Mouse (Mus musculus) skeletal muscle tissue, adult 2 months (tissue): ENCODE data around the gene Mcee.

Experiments
- DNase-seq: peaks from one replicate; pipeline ENCODE4 v3.0.0-alpha.2; 2012; ENCODE audit warnings: low read depth, low spot score

Gene Mcee

DNA sequence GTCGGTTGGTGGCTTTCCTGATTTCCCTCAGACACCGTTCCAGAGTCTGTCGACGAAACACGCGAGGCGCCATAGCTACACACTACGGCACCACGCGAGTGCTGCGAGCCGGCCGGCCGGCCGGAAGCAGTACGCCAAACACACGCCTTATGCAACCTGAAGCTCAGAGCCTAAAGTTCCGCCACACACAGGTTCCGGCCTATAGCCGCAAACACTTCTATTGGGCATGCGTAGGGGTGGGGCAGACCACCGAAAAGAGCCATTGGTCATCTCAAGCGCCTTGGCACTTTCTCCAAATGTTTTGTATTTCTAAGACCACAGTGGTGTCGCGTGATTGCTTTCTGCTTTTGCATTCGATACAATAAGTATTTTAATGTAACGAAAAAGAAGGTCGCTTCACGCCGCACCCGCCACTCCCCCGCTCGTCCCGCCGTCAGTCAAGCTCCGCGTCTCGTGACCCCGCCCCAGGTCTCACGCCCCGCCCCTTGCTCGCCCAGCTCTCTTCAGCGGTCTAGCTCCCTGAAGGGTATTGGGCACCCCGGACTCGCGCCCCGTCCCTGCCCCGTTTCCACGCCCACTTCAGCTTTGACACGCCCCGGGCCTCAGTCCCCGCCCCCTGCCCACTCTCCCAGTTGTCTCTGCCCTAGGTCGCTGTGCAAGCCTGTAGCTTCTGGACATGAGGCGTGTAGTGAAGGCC, at the start of gene Mcee, which contains the start of gene Mphosph10:
Gene Mcee (plus strand): TSS at position 486 of the 697 bp plus-strand sequence.
Gene Mphosph10 (minus strand): TSS at position 147 of the 697 bp plus-strand sequence.
- peak; percentile 94 for DNase-seq

GRCm38 (mm10) chr7:64347813-64348212, 44.6 kb upstream of the Mcee start:
- DNase-seq = no peak

DNA sequence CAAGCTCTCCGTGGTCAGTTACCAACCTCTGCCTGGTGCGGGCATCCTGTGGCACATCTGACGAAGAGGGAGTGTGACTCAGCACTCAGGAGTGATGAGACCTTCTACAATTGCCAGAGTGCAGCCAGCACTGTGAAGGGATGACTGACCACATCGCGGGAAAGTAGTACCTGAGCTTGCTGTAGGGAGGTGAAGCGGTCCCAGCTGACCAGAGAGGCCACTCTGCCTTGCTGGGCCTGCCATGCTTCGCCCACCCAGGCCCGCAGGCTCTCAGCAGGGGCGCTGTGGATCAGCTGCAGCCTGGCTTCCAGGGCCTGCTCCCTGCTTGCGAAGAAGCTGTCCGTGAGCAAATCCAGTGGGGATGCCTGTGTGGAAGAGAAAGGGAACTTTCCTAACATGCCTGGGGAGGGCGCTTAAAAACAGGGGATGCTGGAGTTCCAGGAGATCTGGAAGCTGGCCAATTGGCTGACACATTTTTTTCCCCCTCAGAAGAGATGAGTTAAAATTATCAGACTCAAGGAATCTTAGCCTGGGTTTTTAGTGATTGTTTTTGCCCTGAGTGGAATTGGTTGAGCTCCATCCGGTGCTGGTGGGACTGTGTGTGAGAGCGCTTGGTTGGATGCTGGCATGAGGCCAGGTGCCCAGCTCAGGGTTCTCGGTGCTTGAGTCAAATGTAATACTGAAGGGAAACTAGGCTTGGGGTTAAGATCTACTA, 43.1 kb upstream of the Mcee start:
- DNase-seq = no peak

DNA sequence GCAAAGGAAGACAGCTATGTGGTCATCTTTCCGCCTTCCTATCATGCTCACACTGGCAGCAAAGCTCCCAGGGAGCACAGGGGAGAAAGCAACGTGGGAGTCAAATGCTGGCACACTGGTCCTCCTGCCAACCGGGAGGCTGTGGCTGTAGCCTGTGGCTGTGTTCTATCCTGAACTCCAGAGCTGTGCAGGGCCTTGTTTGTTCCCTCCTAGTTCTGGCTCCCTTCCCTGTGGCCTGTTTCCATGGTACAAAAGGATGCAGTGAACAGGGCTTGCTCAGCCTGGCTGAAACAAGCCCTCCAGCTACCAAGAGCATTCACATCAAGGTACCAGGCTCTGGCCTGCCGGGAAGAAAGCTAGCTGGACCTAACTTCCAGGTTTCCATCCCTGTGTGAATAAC, 41.3 kb upstream of the Mcee start:
- DNase-seq = no peak

DNA sequence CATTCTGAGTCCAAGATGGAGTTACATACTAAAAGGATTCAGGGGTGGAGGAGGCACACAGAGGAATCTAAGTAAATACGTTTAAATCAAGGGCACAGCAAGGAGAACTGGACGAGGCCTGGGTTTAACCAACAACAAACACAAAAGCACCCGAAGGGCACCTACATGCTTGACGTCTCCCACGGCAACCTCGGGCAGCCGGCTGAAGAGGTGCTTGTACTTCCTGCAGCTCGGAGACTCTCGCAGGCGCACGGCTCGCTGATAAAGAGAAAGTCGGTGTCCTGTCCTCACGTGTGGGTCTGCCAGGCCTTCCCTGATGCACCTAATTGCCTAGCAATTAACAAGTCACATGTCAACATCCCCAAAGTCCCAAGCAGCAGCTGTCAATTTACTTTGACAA, 38.2 kb upstream of the Mcee start:
- DNase-seq = no peak

DNA sequence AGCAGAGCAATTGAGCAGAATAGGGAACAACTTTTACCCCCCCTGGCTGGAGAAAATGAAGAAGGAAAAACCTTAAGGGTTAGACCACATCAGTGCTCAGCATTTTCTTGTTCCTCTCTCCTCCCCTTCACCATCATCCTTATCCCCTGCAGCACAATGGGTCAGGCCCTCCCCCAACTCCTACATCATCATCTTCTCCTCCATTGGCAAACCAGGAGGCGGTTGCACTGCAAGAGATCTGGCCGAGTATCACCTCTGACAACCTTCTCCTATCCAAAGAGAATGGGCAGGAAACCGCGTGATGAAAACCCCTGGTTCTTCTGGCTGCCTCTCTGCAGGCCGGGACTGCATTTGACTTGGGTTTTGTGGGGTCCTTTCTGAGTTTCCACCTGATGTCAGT, 35.7 kb upstream of the Mcee start:
- DNase-seq = no peak

DNA sequence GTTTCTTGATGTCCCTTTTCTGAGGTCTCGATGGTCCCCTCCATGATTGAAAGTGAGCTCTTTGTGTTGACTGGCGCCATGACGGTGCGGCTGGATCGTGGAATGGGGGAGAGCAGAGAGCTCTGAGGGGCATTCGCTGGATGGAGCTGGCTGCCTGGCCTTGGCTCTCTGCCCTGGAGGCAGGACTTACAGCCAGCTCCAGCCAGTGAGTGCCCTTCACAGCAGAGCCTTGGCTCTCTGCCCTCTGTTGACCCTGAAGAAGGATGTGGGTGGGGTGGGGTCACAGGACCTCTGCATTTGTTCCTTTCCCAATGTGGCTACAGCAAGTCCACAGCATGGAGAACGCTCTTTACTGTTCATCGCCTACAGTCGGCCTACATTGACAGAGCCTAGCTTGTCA, 35.0 kb upstream of the Mcee start:
- peak; percentile 29 for DNase-seq

GRCm38 (mm10) chr7:64358666-64359065, 33.7 kb upstream of the Mcee start:
- no peak for DNase-seq

DNA sequence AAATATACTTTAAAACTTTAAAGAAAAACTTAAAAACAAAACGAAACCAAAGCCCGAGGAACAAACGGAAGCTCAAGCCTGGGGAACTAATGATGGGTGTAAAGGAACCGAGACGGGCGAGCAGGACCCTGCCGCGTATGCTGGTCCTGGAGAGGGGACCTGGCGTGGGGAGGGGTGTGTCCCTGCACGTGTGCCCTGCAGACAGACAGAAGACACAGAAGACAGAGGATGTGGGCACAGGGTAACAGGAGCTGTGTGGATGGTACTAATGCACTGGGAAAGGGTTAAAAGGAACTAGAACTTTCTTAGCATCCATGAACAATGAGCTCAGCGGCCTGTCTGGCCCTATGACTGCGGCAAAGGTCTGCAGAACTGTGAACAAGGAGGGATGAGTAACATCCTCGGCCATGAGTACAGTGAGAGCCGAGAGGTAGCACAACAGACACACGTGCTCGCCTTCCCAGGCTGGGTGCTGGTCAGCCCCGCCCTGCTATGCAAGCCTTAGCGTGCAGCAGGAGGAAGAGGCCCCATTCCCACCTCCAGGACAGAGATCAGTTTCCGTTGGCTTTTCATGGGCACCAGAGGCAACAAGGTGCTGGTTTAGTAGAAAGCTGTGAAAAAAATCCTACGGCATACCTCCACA, 32.3 kb upstream of the Mcee start:
- DNase-seq = no peak

DNA sequence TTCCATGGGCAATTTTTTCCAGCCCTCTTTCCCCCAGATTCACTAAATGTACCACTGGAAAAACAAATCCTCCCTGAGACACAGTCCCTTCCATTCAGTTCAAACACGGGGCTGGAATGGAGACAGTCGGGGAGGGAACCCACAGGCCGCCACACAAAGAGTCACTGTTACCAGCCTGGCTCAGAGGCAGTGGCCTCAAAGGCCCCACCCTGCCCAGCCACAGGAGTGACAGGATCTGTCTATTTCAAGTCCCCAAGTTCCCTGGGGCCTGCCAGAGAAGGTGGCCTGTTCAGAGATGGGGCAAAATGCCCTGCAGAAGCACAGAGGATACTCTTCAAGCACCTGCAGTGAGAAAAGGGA, 31.8 kb upstream of the Mcee start:
- no peak for DNase-seq

DNA sequence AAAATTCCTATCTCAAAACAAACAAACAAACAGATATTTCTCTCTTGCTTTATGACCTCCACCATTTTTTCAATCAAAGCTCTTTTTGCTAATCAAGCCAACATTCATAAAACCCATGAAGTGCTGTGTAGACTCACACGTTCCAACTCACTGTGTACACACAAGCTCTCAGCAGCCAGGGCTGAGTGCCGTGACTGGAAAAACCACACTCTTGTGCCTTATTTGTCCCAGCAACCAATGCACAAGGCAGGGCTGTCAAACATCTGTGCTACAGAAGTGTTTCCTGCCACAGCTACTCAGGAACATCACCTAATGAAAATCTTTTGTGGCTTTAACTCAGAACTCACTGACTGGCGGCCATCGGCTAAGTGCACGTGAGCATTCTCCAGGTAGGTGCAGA, 26.5 kb upstream of the Mcee start:
- no peak for DNase-seq

GRCm38 (mm10) chr7:64369841-64370240, 22.6 kb upstream of the Mcee start:
- DNase-seq = no peak

GRCm38 (mm10) chr7:64371940-64372878, 20.2 kb upstream of the Mcee start:
- DNase-seq = no peak

DNA sequence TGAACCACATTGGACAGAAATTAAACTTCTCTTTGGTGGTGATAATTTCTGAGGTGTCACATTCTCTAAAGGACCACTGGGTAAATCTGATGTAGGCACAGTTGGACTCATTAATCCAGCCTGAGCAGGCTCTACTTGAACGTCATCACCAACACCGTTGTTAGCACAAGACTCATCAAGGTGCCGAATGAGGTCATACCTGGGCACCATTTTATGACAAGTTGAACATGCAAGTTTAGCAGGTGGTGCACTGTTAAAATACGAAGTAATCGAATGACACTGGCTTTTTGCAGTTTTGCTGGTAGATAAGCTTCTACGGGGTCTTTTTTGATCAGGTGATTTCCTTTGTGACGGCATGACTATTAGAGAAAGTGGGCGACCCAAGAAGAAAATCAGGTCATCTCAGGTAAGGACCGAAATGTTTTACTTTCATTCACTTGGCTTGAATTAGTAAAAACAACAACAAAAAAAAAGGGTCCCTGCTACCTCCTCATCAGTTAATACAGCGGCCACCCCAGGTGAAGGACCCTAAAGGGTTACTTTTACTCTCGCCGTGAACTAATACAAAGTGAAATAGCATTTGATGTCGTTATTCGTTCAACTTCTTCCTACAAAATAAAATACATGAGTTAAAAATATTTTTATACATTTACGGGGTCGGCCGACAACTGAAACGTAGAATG, 19.1 kb upstream of the Mcee start:
- DNase-seq = no peak

- peak; percentile 76 for DNase-seq
Measured at GRCm38 (mm10) chr7:64373830-64374562, 18.4 kb upstream of the Mcee start, which contains the start of gene Fan1. Fan1 (minus strand) TSS chr7:64374095.

DNA sequence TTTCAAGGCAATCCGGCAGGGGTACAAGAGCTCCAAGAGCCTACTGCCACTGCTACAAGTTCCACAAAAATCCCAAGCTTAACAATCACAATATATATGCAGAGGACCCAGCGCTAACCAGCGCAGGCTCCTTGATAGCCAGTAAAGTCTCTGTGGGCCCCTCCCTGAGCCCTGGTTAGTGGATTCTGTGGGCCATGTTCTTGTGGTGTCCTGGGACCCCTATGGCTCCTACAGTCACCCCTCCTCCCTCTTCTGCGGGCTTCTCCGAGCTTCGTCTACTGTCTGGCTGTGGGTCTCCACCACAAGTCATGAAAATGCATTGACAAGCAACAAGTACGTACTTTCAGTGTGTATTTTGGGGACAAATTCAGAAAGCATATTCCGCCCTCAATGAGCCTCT, 928 bp upstream of the Mcee start:
- no peak for DNase-seq

DNA sequence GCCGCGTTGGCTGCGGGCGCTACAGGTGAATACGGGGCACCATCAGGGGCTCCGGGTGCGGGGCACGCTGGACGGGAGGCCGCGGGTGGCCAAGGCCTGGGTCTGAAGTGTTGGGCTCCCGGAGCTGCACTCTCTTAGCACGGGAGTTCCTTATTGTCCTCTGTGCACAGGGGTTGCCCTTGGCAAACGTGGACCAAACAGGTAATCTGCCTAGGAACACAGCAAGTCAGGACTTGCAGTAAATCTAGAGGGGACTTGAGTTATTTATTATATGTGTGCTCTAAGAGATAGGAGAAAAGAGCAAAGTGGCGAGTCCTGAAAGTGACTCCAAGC, 378 bp downstream of the Mcee start:
- no peak for DNase-seq

GRCm38 (mm10) chr7:64400725-64401124, 8.3 kb downstream of the Mcee start:
- no peak for DNase-seq

DNA sequence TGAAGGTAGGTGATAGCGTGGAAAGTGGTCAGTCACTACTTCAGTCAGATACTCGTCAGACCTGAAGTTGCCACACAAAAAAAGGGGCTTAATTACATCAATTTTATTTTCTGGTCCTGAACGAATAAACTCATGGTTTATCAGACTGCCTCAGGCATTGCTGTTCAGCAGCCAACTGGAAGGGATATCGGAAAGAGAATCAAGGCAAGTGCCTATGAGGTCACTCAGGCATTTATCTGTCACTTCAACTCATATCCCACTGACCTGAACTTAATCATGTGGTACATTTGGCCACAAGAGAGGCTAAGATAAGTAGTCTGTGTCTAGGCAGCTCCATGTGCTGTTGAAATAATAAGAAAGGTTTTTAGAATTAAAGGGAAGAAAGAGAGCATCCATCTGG, 10.0 kb downstream of the Mcee start:
- no peak for DNase-seq

DNA sequence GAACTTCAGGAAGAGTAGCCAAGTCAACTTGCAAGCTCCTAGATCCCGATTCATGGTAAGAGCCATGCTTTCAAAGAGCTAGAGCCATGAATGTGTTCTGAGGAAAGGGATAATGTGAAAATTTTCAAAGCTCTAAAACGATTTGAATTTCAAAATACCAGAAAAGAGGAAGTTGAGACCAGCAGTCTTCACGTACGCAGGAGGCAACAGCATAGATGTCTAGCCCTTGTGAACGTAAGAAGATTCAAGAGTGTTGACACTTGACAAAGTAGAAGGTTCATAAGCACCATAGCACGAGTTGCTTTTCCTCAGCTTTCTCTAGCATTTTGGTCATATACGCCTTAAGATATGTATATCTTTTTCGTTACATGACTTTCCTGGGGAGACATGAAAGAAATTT, 11.6 kb downstream of the Mcee start:
- no peak for DNase-seq

DNA sequence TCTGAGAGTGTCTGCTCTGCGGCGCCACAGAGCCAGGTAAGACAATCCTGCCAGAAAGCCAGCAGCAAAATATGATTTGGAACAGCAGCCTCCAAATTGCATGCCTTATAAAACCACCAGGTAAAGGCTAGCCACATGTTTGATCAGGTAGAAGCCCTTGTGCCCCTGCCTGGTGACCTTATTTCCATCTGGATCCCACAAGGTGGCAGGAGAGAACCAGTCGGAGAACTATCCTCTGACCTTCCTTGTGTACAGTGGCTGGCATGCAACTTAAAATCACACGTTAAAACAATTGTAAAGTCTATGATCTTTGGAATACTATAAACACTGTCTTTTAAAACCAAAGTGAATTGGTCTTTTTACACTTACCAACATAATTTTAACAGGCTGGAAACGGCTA, 32.5 kb downstream of the Mcee start:
- no peak for DNase-seq
